Mouse (Mus musculus): ENCODE measurements around the gene Sbf2. TPM values are rescaled to one million over a fixed set of nuclear protein-coding genes. Genes with fewer than 3 reads are reported as not detected.
"Not testable (repeated sequence)": the region's sequence is repeated elsewhere in the genome, so short reads cannot be mapped to it uniquely, and the experiment has no call there.

Sbf2 gene
- total and polyA plus RNA-seq, 2 experiments from 2014 or later: 41.0 to 80.1 TPM

DNA sequence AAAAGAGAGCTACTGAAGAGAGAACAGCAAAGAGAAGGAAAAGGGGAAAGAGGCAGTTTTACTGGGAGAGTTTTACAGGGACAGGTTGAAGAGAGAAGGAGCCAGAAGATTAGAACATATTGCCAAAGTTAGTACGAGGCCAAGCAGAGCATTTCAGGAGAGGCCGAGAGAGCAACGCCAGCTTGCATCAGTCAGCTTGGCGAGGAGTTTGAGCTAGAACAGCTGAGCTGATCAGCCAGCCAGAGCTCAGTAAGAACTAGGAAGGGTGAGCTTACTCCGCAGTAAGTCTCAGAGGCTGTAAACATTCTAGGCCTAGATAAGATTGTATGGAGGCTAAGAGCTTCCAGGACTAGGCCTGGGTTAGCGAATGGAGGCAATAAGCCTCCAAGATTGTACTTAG, 222.1 kb downstream of the Sbf2 start:
- DNase-seq (ENCODE audit: low spot score): no peak
- H3K27me3 ChIP-seq (ENCODE audit: insufficient read depth, low read length): no peaks in the 10 kb centered on the region
- no peak overlapping the region for H3K27ac ChIP-seq (ENCODE audit: low read depth, low read length)
- H3K4me1 ChIP-seq (ENCODE audit: insufficient read depth, low read length): no peaks in the 10 kb centered on the region
- H3K4me3 ChIP-seq (ENCODE audit: low read depth, low read length): no peak overlapping the region
- no peak for TF ChIP-seq CTCF (IDR thresholded peaks at IDR 0.05)
- peaks cover 3% of the 10 kb centered on the region for H3K36me3 ChIP-seq (ENCODE audit: insufficient read depth, low read length)
- 91% methylated on average over 6 of the region's 6 CpGs for WGBS
- no peak overlapping the region for H3K9ac ChIP-seq (replicated peaks; ENCODE audit: low read length, poor library complexity, severe bottlenecking)
- H3K4me2 ChIP-seq (ENCODE audit: low read depth, low read length, poor library complexity, severe bottlenecking): no peak overlapping the region
- no peak for ATAC-seq (ENCODE audit: low FRiP score)
- H3K9me3 ChIP-seq (ENCODE audit: low read length): no peaks in the 10 kb centered on the region

DNA sequence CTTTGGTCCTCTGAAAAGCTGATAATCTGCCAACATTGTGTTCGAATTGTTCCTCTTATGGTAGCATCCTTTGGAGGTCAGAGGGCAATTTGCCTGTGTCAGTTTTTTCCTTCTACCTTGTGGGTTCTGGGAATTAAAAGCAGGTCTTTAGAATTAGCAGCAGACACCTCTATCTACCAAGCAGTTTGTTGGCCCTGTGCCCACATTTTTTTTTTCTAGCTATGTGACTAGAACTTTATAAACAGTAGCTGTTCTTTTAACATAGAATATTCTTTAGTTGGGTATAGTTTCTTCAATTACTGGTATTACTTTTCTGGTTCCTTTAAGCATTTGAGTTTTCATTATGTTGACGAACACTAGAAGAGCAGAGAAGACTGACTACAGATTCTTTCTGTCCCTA, 223.1 kb downstream of the Sbf2 start:
- Histone ChIP-seq H3K4me3 (ENCODE audit: low read depth, low read length) (no peak overlapping the region), H3K36me3 (ENCODE audit: insufficient read depth, low read length) (peaks cover 3% of the 10 kb centered on the region), H3K27ac (ENCODE audit: low read depth, low read length) (no peak overlapping the region), H3K4me2 (ENCODE audit: low read depth, low read length, poor library complexity, severe bottlenecking) (no peak overlapping the region), H3K9me3 (ENCODE audit: low read length) (no peaks in the 10 kb centered on the region), H3K4me1 (ENCODE audit: insufficient read depth, low read length) (no peaks in the 10 kb centered on the region), H3K27me3 (ENCODE audit: insufficient read depth, low read length) (no peaks in the 10 kb centered on the region), H3K9ac (replicated peaks; ENCODE audit: low read length, poor library complexity, severe bottlenecking) (no peak overlapping the region)
- 91% methylated on average over 2 of the region's 2 CpGs for WGBS
- ATAC-seq (ENCODE audit: low FRiP score): no peak
- TF ChIP-seq CTCF (IDR thresholded peaks at IDR 0.05): no peak
- DNase-seq (ENCODE audit: low spot score): no peak

DNA sequence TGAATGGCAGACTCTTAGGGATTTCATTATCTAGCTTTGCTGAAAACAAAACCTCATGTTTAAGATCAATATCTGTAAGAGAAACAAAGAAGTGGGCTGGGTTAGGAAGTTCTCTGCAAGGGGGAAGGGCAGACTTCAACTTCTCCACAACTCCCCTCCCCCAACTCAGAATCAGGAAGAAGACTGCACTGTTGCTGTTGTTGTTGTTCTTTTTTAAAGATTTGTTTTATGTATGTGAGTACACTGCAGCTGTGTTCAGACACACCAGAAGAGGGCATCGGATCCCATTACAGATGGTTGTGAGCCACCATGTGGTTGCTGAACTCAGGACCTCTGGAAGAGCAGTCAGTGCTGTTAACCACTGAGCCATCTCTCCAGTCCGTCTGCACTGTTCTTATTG, 225.8 kb downstream of the Sbf2 start:
- not testable (repeated sequence) for DNase-seq (ENCODE audit: low spot score); H3K36me3 ChIP-seq (ENCODE audit: insufficient read depth, low read length); H3K4me1 ChIP-seq (ENCODE audit: insufficient read depth, low read length); H3K9me3 ChIP-seq (ENCODE audit: low read length); H3K4me3 ChIP-seq (ENCODE audit: low read depth, low read length); H3K4me2 ChIP-seq (ENCODE audit: low read depth, low read length, poor library complexity, severe bottlenecking); H3K27ac ChIP-seq (ENCODE audit: low read depth, low read length); ATAC-seq (ENCODE audit: low FRiP score); H3K9ac ChIP-seq (replicated peaks; ENCODE audit: low read length, poor library complexity, severe bottlenecking); H3K27me3 ChIP-seq (ENCODE audit: insufficient read depth, low read length)
- 79% methylated on average over 2 of the region's 2 CpGs for WGBS
- TF ChIP-seq CTCF (IDR thresholded peaks at IDR 0.05): peak; percentile 22; the same call in 1 of the 2 replicates

DNA sequence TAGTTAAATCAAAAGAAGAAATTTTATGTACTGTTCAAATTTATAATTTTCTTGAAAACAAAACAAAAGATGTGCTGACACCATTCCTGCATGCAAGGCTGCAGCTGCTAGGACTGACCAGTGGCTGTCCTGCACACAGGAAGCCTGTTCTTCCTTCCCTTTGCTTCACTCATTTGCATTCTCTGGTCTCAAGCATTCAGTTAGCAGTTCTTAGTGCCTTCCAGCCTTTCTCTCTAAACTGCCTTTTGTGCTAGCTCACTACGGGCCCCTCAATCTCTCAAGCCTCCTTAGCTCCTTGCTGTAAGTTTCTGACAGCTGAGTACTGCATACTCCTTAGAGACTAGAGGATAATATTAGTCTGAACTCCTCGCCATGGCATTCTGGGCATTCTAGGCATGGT, 227.2 kb downstream of the Sbf2 start:
- H3K27me3 ChIP-seq (ENCODE audit: insufficient read depth, low read length): no peaks in the 10 kb centered on the region
- ATAC-seq (ENCODE audit: low FRiP score) (no peak), DNase-seq (ENCODE audit: low spot score) (no peak)
- no peak overlapping the region for H3K9ac ChIP-seq (replicated peaks; ENCODE audit: low read length, poor library complexity, severe bottlenecking)
- no peaks in the 10 kb centered on the region; the same call in 1 of the 2 replicates for H3K36me3 ChIP-seq (ENCODE audit: insufficient read depth, low read length)
- H3K27ac ChIP-seq (ENCODE audit: low read depth, low read length): no peak overlapping the region
- 35% methylated on average over 2 of the region's 2 CpGs for WGBS
- no peaks in the 10 kb centered on the region for H3K4me1 ChIP-seq (ENCODE audit: insufficient read depth, low read length)
- H3K4me3 ChIP-seq (ENCODE audit: low read depth, low read length): no peak overlapping the region
- no peak overlapping the region for H3K4me2 ChIP-seq (ENCODE audit: low read depth, low read length, poor library complexity, severe bottlenecking)
- H3K9me3 ChIP-seq (ENCODE audit: low read length): no peaks in the 10 kb centered on the region
- TF ChIP-seq CTCF (IDR thresholded peaks at IDR 0.05): no peak

DNA sequence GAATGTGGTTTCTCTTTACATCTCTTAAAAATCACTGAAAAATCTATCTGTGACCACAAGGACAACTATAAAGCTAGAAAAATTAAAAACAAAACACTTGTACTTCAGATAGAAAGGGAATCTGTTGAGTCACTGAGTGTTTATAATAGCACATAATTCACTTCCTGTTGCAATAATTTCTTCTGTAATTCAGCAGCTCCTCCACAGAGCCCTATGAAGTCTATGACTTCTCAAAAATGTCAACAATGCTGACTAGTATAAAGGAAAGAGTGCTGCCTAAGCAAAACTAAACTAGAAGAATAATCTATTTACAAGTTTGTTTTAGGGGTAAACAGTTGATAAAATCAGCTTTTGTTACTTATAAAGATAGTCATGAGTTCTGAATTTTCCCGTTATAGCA, 229.2 kb downstream of the Sbf2 start:
- ATAC-seq (ENCODE audit: low FRiP score) (no peak), DNase-seq (ENCODE audit: low spot score) (no peak)
- no peaks in the 10 kb centered on the region for H3K27me3 ChIP-seq (ENCODE audit: insufficient read depth, low read length)
- no peak overlapping the region for H3K27ac ChIP-seq (ENCODE audit: low read depth, low read length)
- no peaks in the 10 kb centered on the region for H3K9me3 ChIP-seq (ENCODE audit: low read length)
- no peak overlapping the region for H3K9ac ChIP-seq (replicated peaks; ENCODE audit: low read length, poor library complexity, severe bottlenecking)
- WGBS: 91% methylated on average over 1 of the region's 1 CpGs
- H3K4me1 ChIP-seq (ENCODE audit: insufficient read depth, low read length): no peaks in the 10 kb centered on the region
- no peak overlapping the region for H3K4me3 ChIP-seq (ENCODE audit: low read depth, low read length)
- H3K36me3 ChIP-seq (ENCODE audit: insufficient read depth, low read length): no peaks in the 10 kb centered on the region
- H3K4me2 ChIP-seq (ENCODE audit: low read depth, low read length, poor library complexity, severe bottlenecking): no peak overlapping the region
- TF ChIP-seq CTCF (IDR thresholded peaks at IDR 0.05): no peak

DNA sequence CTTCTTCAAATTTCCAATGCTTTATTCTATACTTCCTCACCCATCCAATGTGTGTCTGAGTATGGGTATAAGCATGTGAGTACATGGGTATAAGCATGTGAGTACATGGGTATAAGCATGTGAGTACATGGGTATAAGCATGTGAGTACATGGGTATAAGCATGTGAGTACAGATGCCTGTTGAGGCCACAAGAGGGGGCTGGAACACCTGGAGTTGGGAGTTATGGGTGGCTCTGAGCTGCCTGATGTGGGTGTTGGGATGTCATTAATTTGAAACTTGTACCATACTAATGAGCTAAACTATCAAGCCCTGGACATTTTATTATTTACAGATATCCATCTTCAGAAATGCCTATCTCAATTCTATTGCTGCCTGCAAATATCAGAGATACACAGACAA, 230.4 kb downstream of the Sbf2 start:
- Histone ChIP-seq H3K4me3 (ENCODE audit: low read depth, low read length) (no peak overlapping the region), H3K4me2 (ENCODE audit: low read depth, low read length, poor library complexity, severe bottlenecking) (no peak overlapping the region), H3K4me1 (ENCODE audit: insufficient read depth, low read length) (no peaks in the 10 kb centered on the region), H3K9me3 (ENCODE audit: low read length) (no peaks in the 10 kb centered on the region), H3K36me3 (ENCODE audit: insufficient read depth, low read length) (no peaks in the 10 kb centered on the region), H3K27ac (ENCODE audit: low read depth, low read length) (no peak overlapping the region), H3K27me3 (ENCODE audit: insufficient read depth, low read length) (no peaks in the 10 kb centered on the region), H3K9ac (replicated peaks; ENCODE audit: low read length, poor library complexity, severe bottlenecking) (no peak overlapping the region)
- DNase-seq (ENCODE audit: low spot score) (no peak), ATAC-seq (ENCODE audit: low FRiP score) (no peak)
- 0 out of 2 replicates have a peak, but pooled peaks have one; percentile 15 for TF ChIP-seq CTCF (IDR thresholded peaks at IDR 0.05)

Data from midbrain, postnatal 0 days (tissue).